Comparison of ENCODE assay signal across 21 mouse cellular contexts in genomic region chr4:45037455-45038410, GRCm38 (mm10). TPM values are rescaled to one million over a fixed set of nuclear protein-coding genes. Genes with fewer than 3 reads are reported as not detected.
A peak's percentile ranks its signal among the peaks of the same experiment; 100 is the strongest.
DNase-seq lines count a peak whose midpoint lies in the region; ATAC-seq lines count a peak whose summit lies in the region.
"Had no signal": no experiment of that assay in that cellular context is flagged by ENCODE, and none has a peak within 500 bp of the region (broad histone marks: within the 10 kb centered on the region; RNA-seq: fewer than 3 reads in every experiment).

No protein-coding gene starts in this region.

- no peaks in the 10 kb centered on the region for H3K9me3 ChIP-seq in lung, embryonic 15.5 days
- no peaks in the 10 kb centered on the region for H3K9me3 ChIP-seq in heart, embryonic 14.5 days (ENCODE audit: control insufficient read depth, low read length)
- no peaks in the 10 kb centered on the region for H3K9me3 ChIP-seq in midbrain, embryonic 10.5 days (replicated peaks)
- H3K9me3 ChIP-seq: forebrain, embryonic 15.5 days; G1E; liver, embryonic 12.5 days; midbrain, embryonic 15.5 days had no signal

- peak overlapping the region; percentile 24; the same call in 1 of the 2 replicates for H3K27ac ChIP-seq in lung, embryonic 15.5 days
- peak overlapping the region; percentile 83 to 99 for H3K27ac ChIP-seq in heart, embryonic 14.5 days (replicated peaks in 1 of 2; ENCODE audit: control insufficient read depth in 1 of 2, insufficient read depth in 1 of 2, low read depth in 2 of 2, low read length in 2 of 2)
- no peak overlapping the region for H3K27ac ChIP-seq in midbrain, embryonic 10.5 days (replicated peaks)
- H3K27ac ChIP-seq: forebrain, embryonic 15.5 days; hindbrain, embryonic 14.5 days; liver, embryonic 12.5 days; midbrain, embryonic 15.5 days had no signal

- H3K4me1 ChIP-seq in lung, embryonic 15.5 days, result peaks cover 8% of the 10 kb centered on the region; the same call in 1 of the 2 replicates
- peaks cover 29 to 30% of the 10 kb centered on the region in 2 experiments for H3K4me1 ChIP-seq in heart, embryonic 14.5 days (ENCODE audit: control insufficient read depth in 2 of 2, insufficient read depth in 2 of 2, low read length in 2 of 2)
- no peaks in the 10 kb centered on the region for H3K4me1 ChIP-seq in midbrain, embryonic 10.5 days
- H3K4me1 ChIP-seq: forebrain, embryonic 15.5 days; midbrain, embryonic 15.5 days had no signal

- WGBS in lung, embryonic 15.5 days, result 78% methylated on average over 13 of the region's 13 CpGs
- WGBS in heart, embryonic 14.5 days, result 32% methylated on average over 13 of the region's 13 CpGs
- 93% methylated on average over 13 of the region's 13 CpGs for WGBS in midbrain, embryonic 10.5 days

- peaks cover 21% of the 10 kb centered on the region for H3K36me3 ChIP-seq in lung, embryonic 15.5 days
- H3K36me3 ChIP-seq in heart, embryonic 14.5 days (ENCODE audit: control insufficient read depth, insufficient read depth, low read length), result peaks cover 70% of the 10 kb centered on the region
- H3K36me3 ChIP-seq in midbrain, embryonic 10.5 days, result peaks cover 72% of the 10 kb centered on the region

- intact Hi-C loops in heart, postnatal 25 days (cut with DNase I), result no loop called here
- intact Hi-C loops in left cerebral cortex, postnatal 25 days (cut with DNase I), result no loop called here

- no peaks in the 10 kb centered on the region for H3K27me3 ChIP-seq in lung, embryonic 15.5 days
- H3K27me3 ChIP-seq in heart, embryonic 14.5 days (ENCODE audit: control insufficient read depth, insufficient read depth, low read length), result no peaks in the 10 kb centered on the region
- no peaks in the 10 kb centered on the region for H3K27me3 ChIP-seq in midbrain, embryonic 10.5 days (ENCODE audit: low read depth, poor library complexity, severe bottlenecking)
- H3K27me3 ChIP-seq: forebrain, embryonic 15.5 days; liver, embryonic 12.5 days; midbrain, embryonic 15.5 days had no signal

- H3K9ac ChIP-seq in lung, embryonic 15.5 days, result no peak overlapping the region
- H3K9ac ChIP-seq in heart, embryonic 14.5 days (ENCODE audit: low read length), result peak overlapping the region; percentile 52; the same call in 1 of the 2 replicates
- H3K9ac ChIP-seq: forebrain, embryonic 15.5 days; hindbrain, embryonic 14.5 days; liver, embryonic 12.5 days; midbrain, embryonic 15.5 days had no signal

- H3K4me2 ChIP-seq in lung, embryonic 15.5 days, result no peak overlapping the region
- peak overlapping the region; percentile 41 for H3K4me2 ChIP-seq in heart, embryonic 14.5 days (ENCODE audit: low read length)
- H3K4me2 ChIP-seq: forebrain, embryonic 15.5 days; hindbrain, embryonic 14.5 days; liver, embryonic 12.5 days; midbrain, embryonic 15.5 days had no signal

- H3K4me3 ChIP-seq in lung, embryonic 15.5 days, result no peak overlapping the region
- no peak overlapping the region for H3K4me3 ChIP-seq in heart, embryonic 14.5 days (ENCODE audit: control insufficient read depth in 1 of 2, insufficient read depth in 1 of 2, low read depth in 1 of 2, low read length in 2 of 2)
- no peak overlapping the region for H3K4me3 ChIP-seq in midbrain, embryonic 10.5 days
- H3K4me3 ChIP-seq: erythroblast, embryonic 14.5 days; forebrain, embryonic 15.5 days; liver, embryonic 12.5 days; midbrain, embryonic 15.5 days had no signal

- DNase-seq in heart, adult 11 months, result peak; percentile 96
- DNase-seq in heart, postnatal 25 days (ENCODE audit: low spot score), result no peak
- DNase-seq in lung, postnatal 36 days, result no peak
- peak; percentile 52 for DNase-seq in lung, postnatal 10 days
- DNase-seq in midbrain, embryonic 10.5 days (ENCODE audit: low spot score), result no peak
- DNase-seq in left cerebral cortex, postnatal 25 days (ENCODE audit: low spot score in 2 of 2), result no peak
- DNase-seq: adrenal gland, postnatal 36 days; cerebellum, adult 8-10 months; layer of hippocampus, postnatal 36 days; left cerebral cortex, postnatal 4 days; thymus, postnatal 36 days had no signal

- ATAC-seq in lung, embryonic 15.5 days (ENCODE audit: borderline replicate concordance, extremely low read depth, low FRiP score, low TSS enrichment), result no peak
- peak; percentile 72 for ATAC-seq in heart, embryonic 14.5 days (ENCODE audit: insufficient number of reproducible peaks, insufficient read depth, low FRiP score, low read depth)
- ATAC-seq: CD4-positive, CD25-positive, alpha-beta regulatory T cell, adult 4 months; forebrain, embryonic 15.5 days; intestine, embryonic 16.5 days; liver, embryonic 12.5 days; midbrain, embryonic 15.5 days had no signal

RNA-seq across cellular contexts. Expression of gene Polr1e, which starts 19.4 kb away (rescaled TPM):
- 10 to 100 TPM; 19.4 to 26.6 TPM for total RNA-seq in heart, postnatal 25 days (2021)
- polyA plus RNA-seq in lung, embryonic 15.5 days (2015; fragmentation: Nextera tagmentation; extraction: Ambion mirVana), result 36.1 and 42.7 TPM in 2 replicates
- polyA plus RNA-seq in heart, embryonic 14.5 days (2014; fragmentation: Nextera tagmentation; extraction: Ambion mirVana), result 72.4 and 73.1 TPM in 2 replicates
- polyA plus RNA-seq in midbrain, embryonic 10.5 days (2016; fragmentation: Nextera tagmentation; extraction: Ambion mirVana), result 53.4 and 58.0 TPM in 2 replicates
- total RNA-seq in left cerebral cortex, postnatal 25 days (2021), result 10 to 100 TPM in 1 of 2 experiments, 1 to 10 TPM in 1; 9.5 to 11.5 TPM

RNA-seq across cellular contexts. Expression of gene Zbtb5, which starts 25.5 kb away (rescaled TPM):
- total RNA-seq in heart, postnatal 25 days (2021), result 1 to 10 TPM; 6.3 to 6.7 TPM
- polyA plus RNA-seq in lung, embryonic 15.5 days (2015; fragmentation: Nextera tagmentation; extraction: Ambion mirVana), result 19.4 TPM in 2 replicates
- polyA plus RNA-seq in heart, embryonic 14.5 days (2014; fragmentation: Nextera tagmentation; extraction: Ambion mirVana), result 17.2 and 17.6 TPM in 2 replicates
- polyA plus RNA-seq in midbrain, embryonic 10.5 days (2016; fragmentation: Nextera tagmentation; extraction: Ambion mirVana), result 34.5 and 39.4 TPM in 2 replicates
- total RNA-seq in left cerebral cortex, postnatal 25 days (2021), result 1 to 10 TPM; 8.2 to 9.5 TPM

RNA-seq across cellular contexts. Expression of gene Fbxo10, which starts 46.7 kb away (rescaled TPM):
- 10 to 100 TPM; 11.1 to 12.8 TPM for total RNA-seq in heart, postnatal 25 days (2021)
- polyA plus RNA-seq in lung, embryonic 15.5 days (2015; fragmentation: Nextera tagmentation; extraction: Ambion mirVana), result 12.5 and 13.9 TPM in 2 replicates
- polyA plus RNA-seq in heart, embryonic 14.5 days (2014; fragmentation: Nextera tagmentation; extraction: Ambion mirVana), result 12.5 and 14.5 TPM in 2 replicates
- polyA plus RNA-seq in midbrain, embryonic 10.5 days (2016; fragmentation: Nextera tagmentation; extraction: Ambion mirVana), result 14.3 and 15.3 TPM in 2 replicates
- 10 to 100 TPM; 35.3 to 35.9 TPM for total RNA-seq in left cerebral cortex, postnatal 25 days (2021)

RNA-seq across cellular contexts. Expression of gene Grhpr, which starts 56.5 kb away (rescaled TPM):
- 10 to 100 TPM; 38.5 to 39.5 TPM for total RNA-seq in heart, postnatal 25 days (2021)
- 56.9 and 60.1 TPM in 2 replicates for polyA plus RNA-seq in lung, embryonic 15.5 days (2015; fragmentation: Nextera tagmentation; extraction: Ambion mirVana)
- 85.6 and 88.7 TPM in 2 replicates for polyA plus RNA-seq in heart, embryonic 14.5 days (2014; fragmentation: Nextera tagmentation; extraction: Ambion mirVana)
- 52.9 and 68.7 TPM in 2 replicates for polyA plus RNA-seq in midbrain, embryonic 10.5 days (2016; fragmentation: Nextera tagmentation; extraction: Ambion mirVana)
- 10 to 100 TPM; 20.2 to 24.0 TPM for total RNA-seq in left cerebral cortex, postnatal 25 days (2021)

Comparison
In these comparisons a context has a peak if more than half of its experiments do, and no peak if none do; other contexts are left out.
1. DNase-seq: peak in heart, adult 11 months (single experiment) and lung, postnatal 10 days (single experiment); none in heart, postnatal 25 days (single experiment), lung, postnatal 36 days (single experiment), midbrain, embryonic 10.5 days (single experiment) and left cerebral cortex, postnatal 25 days (0 of 2).